Mouse (Mus musculus): ENCODE results near the gene Snx1.

Snx1 gene

GRCm38 (mm10) chr9:66126456-66127192 lies at the start of gene Snx1, which contains the start of gene Ciao2a:
Gene Snx1, minus strand, starts transcription at chr9:66126587.
Gene Ciao2a, plus strand, starts transcription at chr9:66126611.
- in situ Hi-C loops (cut with MseI, MboI), result no loop called here

- in situ Hi-C loops (cut with MseI, MboI), result no loop called here
Measured at GRCm38 (mm10) chr9:66174985-66175384, 48.6 kb upstream of the Snx1 start.

DNA sequence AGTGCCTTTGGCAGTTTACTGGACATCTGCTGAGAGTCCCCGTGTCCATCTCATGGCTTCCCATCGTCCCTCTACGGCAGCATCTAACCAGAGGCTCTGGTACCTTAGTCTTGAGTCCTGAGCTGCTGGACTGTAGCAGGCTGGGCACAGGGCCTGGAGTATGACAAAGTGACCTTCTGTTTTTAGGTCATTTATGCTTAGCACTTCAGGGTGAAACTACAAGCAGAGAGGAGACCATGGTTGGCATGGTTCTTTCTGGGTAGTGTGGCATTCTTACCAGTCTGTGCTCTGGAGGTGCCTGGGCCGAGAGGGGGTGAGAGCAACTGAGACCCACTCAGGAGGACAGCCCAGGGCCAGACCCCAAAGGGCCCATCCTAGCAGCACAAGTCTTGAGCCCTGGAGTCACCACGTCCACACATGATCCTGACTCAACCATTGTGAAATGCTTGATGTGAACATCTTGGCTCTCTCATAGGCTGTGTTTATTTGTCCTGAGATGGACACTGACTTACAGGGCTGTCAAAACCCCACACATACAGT lies 47.0 kb upstream of the Snx1 start:
- in situ Hi-C loops (cut with MseI, MboI), result no loop called here

GRCm38 (mm10) chr9:66171275-66171921 lies 45.0 kb upstream of the Snx1 start:
- in situ Hi-C loops (cut with MseI, MboI), result no loop called here

GRCm38 (mm10) chr9:66170506-66170905 lies 44.1 kb upstream of the Snx1 start:
- in situ Hi-C loops (cut with MseI, MboI), result no loop called here

DNA sequence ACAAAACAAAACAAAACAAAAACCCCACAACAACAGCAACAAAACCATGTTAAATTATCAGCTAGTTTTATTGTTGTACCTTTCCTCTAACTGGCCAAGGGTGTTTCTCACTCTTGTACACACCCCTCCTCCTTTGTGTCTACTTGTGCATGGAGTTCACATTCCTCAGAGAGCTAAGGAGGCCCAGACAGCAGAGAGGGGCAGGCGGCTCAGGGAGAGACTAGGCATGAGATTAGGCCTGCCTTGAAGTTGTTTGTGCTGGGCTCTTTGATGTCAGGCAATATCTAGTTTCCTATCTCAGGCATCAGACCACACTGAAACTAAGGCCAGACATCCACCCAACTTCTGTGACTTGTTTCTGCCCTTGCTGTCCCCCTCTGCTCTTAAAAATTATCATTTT lies 41.8 kb upstream of the Snx1 start:
- in situ Hi-C loops (cut with MseI, MboI), result no loop called here

GRCm38 (mm10) chr9:66167222-66167621 lies 40.8 kb upstream of the Snx1 start:
- in situ Hi-C loops (cut with MseI, MboI), result no loop called here

- in situ Hi-C loops (cut with MseI, MboI), result no loop called here
Measured at GRCm38 (mm10) chr9:66162995-66163394, 36.6 kb upstream of the Snx1 start.

- in situ Hi-C loops (cut with MseI, MboI), result no loop called here
Measured at GRCm38 (mm10) chr9:66160155-66160554, 33.8 kb upstream of the Snx1 start.

- in situ Hi-C loops (cut with MseI, MboI), result no loop called here
Measured at GRCm38 (mm10) chr9:66158885-66159430, 32.6 kb upstream of the Snx1 start.

DNA sequence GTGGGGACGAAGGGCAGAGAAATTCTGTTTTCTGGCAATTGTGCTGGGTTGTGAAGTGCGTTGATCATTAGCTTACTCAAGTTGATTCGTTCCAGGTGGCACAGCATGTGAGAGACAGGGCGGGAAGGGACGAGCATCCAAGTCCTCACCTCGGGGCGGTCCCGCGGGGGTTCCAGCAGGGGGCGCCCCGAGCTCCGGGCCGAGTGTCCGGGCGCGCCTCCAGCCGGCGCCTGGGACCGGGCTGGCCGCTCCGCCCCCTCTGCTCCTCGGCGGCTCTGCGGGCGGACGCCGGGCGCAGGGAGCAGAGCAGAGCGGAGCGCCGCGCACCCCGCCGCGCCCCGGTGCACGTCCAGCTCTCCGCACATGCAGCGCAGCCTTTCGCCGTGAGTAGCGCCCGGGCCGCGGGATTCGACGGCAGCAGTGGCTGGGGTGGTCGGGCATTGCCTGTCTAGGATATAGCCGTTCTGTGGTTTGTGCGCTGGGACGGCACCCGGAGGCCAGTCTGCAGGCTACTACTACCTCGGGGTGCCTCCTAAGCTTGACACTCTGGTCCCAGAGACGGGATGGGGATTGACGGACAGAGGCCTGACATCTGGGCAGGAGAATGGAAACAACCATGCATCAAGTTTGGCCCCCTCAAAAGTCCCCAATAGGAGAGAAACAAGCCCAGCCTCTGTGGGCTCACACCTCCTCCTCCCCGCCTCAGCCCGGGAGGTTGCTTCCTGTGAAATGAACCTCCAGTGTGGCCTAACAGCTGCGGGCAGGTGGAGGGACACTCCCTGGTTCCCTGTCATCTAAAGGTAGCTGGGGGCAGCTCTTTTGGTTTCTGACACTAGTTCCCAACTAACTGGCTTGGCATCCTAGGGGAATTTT lies 31.8 kb upstream of the Snx1 start, which contains the start of gene Dapk2:
Gene Dapk2 (plus strand): TSS at position 266 of the 873 bp plus-strand sequence.
- in situ Hi-C loops (cut with MseI, MboI), result no loop called here

DNA sequence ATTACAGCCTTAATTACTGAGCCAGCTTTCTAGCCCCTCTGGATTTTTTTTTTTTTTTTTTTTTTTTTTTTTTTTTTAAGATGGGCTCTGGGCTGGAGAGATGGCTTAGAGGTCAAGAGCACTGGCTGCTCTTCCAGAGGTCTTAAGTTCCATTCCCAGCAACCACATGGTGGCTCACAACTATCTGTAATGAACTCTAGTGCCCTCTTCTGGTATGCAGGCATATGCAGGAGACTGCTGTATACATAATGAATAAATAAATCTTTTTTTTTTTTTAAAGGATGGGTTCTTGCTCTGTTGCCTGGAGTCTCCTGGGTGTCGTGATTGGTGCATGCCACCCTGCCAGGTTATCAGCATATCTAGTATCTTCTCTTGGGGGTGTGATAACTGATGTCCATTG lies 29.1 kb upstream of the Snx1 start:
- in situ Hi-C loops (cut with MseI, MboI), result no loop called here

DNA sequence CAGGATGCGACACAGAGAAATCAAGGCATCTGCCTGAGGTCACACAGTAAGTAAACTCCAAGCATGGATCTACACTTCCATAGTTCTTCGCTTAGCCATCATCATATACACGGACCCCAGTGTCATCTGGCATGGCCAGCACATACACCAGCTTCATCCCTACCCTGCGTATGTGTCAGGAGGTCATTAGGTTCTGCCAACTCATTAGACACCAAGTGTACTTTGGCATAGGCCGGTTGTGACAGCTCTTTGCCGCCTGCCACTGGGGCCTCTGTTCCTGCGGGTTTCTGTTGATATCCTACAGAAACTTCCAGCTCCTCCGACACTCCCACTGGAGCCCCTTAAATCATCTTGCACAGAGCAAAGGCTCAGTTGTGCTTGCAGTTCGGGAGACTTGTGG lies 27.6 kb upstream of the Snx1 start:
- in situ Hi-C loops (cut with MseI, MboI), result no loop called here

DNA sequence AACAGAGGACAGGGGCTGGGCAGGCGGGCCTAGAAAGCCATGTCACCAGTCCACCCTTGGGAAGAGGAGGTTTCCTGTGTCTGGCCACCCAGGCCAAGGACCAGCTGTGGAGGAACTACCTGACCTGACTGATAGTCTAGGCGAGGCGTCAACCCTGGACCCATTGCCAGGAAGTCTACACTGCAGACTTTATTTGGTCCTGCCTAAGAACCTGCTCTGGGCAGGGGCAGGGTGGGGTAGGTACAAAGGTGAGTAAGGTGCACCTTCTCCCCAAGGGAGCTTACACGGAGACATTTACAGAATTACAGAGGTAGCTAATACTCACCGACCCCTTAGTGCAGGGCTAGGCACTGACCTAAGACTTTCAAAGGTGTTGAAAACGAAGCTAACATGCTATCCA lies 27.2 kb upstream of the Snx1 start:
- in situ Hi-C loops (cut with MseI, MboI), result no loop called here

DNA sequence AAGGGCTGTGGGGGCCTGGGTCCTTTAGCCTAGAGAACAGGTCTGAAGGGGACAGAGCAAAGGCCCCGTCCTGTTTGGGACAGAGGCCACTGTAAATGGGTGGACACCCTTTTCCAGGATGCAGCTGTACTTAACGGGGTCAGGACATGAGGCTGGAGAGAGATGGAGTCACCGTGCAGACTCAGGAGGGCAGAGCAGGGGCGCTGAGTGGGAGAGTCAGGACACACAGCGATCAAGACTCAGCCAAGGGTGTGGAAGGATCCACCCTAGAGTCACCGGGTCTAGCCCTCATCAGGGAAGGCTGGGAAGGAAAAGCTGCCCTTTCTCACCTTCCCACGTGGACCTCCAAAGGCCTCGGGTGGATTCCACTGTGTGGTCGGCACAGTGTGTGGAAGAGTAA lies 25.6 kb upstream of the Snx1 start:
- in situ Hi-C loops (cut with MseI, MboI), result no loop called here

GRCm38 (mm10) chr9:66146141-66146540 lies 19.8 kb upstream of the Snx1 start:
- in situ Hi-C loops (cut with MseI, MboI), result no loop called here

- in situ Hi-C loops (cut with MseI, MboI), result no loop called here
Measured at GRCm38 (mm10) chr9:66144248-66144647, 17.9 kb upstream of the Snx1 start.

DNA sequence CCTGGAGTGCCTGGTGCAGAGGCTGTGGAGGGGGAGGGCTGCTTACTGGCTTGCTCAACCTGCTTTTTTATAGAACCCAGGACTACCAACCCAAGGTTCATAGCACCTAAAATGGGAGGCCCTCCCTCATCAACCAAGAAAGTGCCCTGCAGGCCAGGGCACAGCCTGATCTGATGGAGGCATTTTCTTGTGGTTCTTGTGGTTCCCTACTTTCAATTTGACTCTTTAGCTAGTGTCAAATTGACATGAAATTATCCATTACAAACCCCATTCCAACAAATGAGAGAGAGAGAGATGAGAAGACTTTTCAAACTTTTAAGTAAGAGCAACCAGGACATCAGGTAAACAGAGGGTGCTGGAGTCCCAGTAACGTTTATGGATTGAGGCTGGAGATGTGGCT lies 15.9 kb upstream of the Snx1 start:
- in situ Hi-C loops (cut with MseI, MboI), result no loop called here

GRCm38 (mm10) chr9:66138193-66138592 lies 11.8 kb upstream of the Snx1 start:
- in situ Hi-C loops (cut with MseI, MboI), result no loop called here

- in situ Hi-C loops (cut with MseI, MboI), result no loop called here
Measured at GRCm38 (mm10) chr9:66135967-66136366, 9.6 kb upstream of the Snx1 start.

DNA sequence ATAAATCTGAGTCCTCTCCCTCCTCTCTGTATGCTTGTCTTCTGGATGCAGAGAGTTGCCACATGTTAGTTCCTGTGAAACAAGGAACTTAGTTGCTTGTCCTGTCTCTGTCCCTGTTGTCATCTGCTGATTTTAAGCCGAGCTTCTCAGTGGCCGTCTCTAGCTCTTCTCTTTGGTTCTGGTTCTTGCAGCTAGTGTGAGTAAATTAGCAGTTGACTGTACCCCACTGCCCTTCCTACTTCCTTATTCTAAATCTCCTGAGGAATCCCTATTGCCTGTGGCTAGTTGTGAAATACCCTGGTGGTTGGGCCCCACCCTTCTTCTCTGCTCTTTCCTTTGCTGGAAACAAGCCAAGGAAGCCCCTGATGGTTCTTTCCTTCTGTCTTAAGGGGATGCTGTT lies 5.1 kb upstream of the Snx1 start:
- in situ Hi-C loops (cut with MseI, MboI), result no loop called here

DNA sequence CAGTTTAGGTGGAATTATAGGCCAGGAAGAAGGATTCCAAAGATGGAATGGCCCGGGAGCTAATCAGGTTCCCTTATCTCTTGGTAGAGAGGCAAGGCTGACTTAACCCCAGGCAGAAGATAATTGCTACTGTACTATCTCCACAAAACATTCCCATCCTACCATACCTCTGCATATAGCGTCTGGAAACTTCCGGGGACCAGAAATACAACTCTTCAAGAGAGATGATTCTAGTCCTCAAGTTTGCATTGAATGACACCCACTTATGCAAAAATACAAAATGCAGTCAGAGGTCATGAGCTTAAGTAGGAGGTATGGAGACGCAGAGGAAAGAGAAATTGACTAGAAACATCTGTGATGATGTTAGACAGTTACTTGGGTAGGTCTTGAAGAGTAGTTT lies 1.5 kb upstream of the Snx1 start:
- in situ Hi-C loops (cut with MseI, MboI), result no loop called here
